Mouse (Mus musculus): ENCODE measurements around the gene Aifm1. TPM values are rescaled to one million over a fixed set of nuclear protein-coding genes. Genes with fewer than 3 reads are reported as not detected.
"Not testable (repeated sequence)": the region's sequence is repeated elsewhere in the genome, so short reads cannot be mapped to it uniquely, and the experiment has no call there.

Gene Aifm1
- polyA plus RNA-seq, 1 experiment from 2014 or later = 65.5 TPM

GRCm38 (mm10) chrX:48454495-48454878 is 58.9 kb downstream of the Aifm1 start:
- Histone ChIP-seq H3K36me3 (no peaks in the 10 kb centered on the region), H3K9me3 (no peaks in the 10 kb centered on the region; the same call in 1 of the 2 replicates), H3K4me1 (replicated peaks) (peaks cover 21% of the 10 kb centered on the region; the same call in 1 of the 2 replicates), H3K27me3 (ENCODE audit: insufficient read depth, poor library complexity, severe bottlenecking) (peaks cover 64% of the 10 kb centered on the region), H3K27ac (peak overlapping the region; percentile 70; the same call in 1 of the 2 replicates), H3K4me3 (peak overlapping the region; percentile 50)
- WGBS = 22% methylated on average over 21 of the region's 21 CpGs
- DNase-seq (ENCODE audit: low spot score) = no peak

DNA sequence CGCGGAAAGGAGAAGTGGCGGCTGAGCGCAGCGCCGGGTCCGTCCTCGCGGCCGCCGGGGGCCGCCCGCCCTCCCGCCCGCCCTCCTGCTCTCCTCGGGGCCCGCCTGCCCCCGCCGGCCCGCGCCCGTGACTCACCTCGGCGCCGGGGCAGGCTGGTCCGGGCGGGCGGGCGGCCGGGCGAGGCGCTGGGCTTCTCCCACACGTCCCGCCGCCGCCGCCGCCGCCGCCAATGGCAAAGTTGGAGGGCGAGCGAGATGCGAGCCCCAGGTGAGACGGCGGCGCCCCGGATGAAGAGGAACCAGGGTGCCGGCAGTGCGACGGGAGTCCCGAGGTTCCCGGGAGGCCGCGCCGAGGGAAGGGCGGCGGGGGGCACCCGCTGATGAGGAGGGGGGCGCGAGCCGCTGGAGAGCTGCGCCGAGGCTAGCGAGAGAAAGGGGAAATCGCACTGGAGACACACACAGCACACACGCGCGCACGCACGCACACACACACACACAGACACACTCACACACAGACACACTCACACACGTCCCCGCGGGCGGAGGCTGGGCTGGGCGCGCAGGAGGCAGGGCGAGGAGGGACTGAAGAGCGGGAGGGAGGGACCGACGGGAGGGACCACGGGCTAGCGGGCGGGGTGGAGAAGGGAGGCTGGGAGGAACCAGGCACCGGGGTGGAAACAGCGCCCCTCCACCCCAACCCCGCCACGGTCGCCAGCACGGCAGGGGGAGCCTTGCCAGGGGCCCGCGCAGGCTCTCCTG is 59.4 kb downstream of the Aifm1 start:
- H3K4me1 ChIP-seq (replicated peaks) = peaks cover 24% of the 10 kb centered on the region; the same call in 1 of the 2 replicates
- no peaks in the 10 kb centered on the region; the same call in 1 of the 2 replicates for H3K9me3 ChIP-seq
- WGBS = 20% methylated on average over 90 of the region's 91 CpGs
- H3K27me3 ChIP-seq (ENCODE audit: insufficient read depth, poor library complexity, severe bottlenecking) = peaks cover 64% of the 10 kb centered on the region
- H3K36me3 ChIP-seq = no peaks in the 10 kb centered on the region
- peak overlapping the region; percentile 50 for H3K4me3 ChIP-seq
- peak overlapping the region; percentile 70; the same call in 1 of the 2 replicates for H3K27ac ChIP-seq
- DNase-seq (ENCODE audit: low spot score) = peak; percentile 34

GRCm38 (mm10) chrX:48452931-48453673 is 60.3 kb downstream of the Aifm1 start:
- H3K4me1 ChIP-seq (replicated peaks) = peaks cover 24% of the 10 kb centered on the region; the same call in 1 of the 2 replicates
- 11% methylated on average over 65 of the region's 71 CpGs for WGBS
- H3K27ac ChIP-seq = peak overlapping the region; percentile 70; the same call in 1 of the 2 replicates
- peak overlapping the region; percentile 50 for H3K4me3 ChIP-seq
- no peaks in the 10 kb centered on the region; the same call in 1 of the 2 replicates for H3K9me3 ChIP-seq
- H3K36me3 ChIP-seq = no peaks in the 10 kb centered on the region
- DNase-seq (ENCODE audit: low spot score) = peak; percentile 23
- peaks cover 64% of the 10 kb centered on the region for H3K27me3 ChIP-seq (ENCODE audit: insufficient read depth, poor library complexity, severe bottlenecking)

- DNase-seq (ENCODE audit: low spot score) = peak; percentile 8
- Histone ChIP-seq H3K27ac (no peak overlapping the region), H3K9me3 (no peaks in the 10 kb centered on the region; the same call in 1 of the 2 replicates), H3K4me1 (replicated peaks) (peaks cover 24% of the 10 kb centered on the region; the same call in 1 of the 2 replicates), H3K4me3 (peak overlapping the region; percentile 50), H3K27me3 (ENCODE audit: insufficient read depth, poor library complexity, severe bottlenecking) (peaks cover 64% of the 10 kb centered on the region), H3K36me3 (no peaks in the 10 kb centered on the region)
- WGBS = 36% methylated on average over 9 of the region's 9 CpGs
Measured at GRCm38 (mm10) chrX:48452231-48452890, 61.0 kb downstream of the Aifm1 start.

GRCm38 (mm10) chrX:48449646-48450045 is 63.7 kb downstream of the Aifm1 start:
- WGBS = 24% methylated on average over 10 of the region's 10 CpGs
- peaks cover 39% of the 10 kb centered on the region for H3K27me3 ChIP-seq (ENCODE audit: insufficient read depth, poor library complexity, severe bottlenecking)
- H3K36me3 ChIP-seq = no peaks in the 10 kb centered on the region
- peaks cover 24% of the 10 kb centered on the region; the same call in 1 of the 2 replicates for H3K4me1 ChIP-seq (replicated peaks)
- no peaks in the 10 kb centered on the region; the same call in 1 of the 2 replicates for H3K9me3 ChIP-seq
- H3K4me3 ChIP-seq = no peak overlapping the region
- DNase-seq (ENCODE audit: low spot score) = peak; percentile 39
- peak overlapping the region; percentile 62 for H3K27ac ChIP-seq

DNA sequence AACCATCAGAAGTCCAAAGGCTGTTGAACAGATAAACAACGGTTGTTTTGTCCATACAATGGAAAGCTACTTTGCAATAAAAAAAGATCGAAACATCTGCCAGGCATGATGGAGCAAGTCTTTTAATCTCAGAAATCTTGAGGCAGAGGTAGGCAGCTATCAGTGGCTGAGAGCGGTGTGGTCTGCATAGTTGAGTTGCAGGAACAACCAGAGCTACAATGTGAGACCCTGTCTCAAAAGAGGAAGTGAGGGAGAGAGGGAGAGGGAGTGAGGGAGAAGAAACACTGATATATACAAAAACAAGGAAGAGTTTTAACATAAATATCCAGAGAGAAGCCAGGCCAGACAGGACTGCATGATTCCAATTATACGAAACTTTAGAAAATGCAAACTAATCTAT is 68.7 kb downstream of the Aifm1 start:
- no peak overlapping the region for H3K4me3 ChIP-seq
- H3K27ac ChIP-seq = no peak overlapping the region
- DNase-seq (ENCODE audit: low spot score) = no peak
- H3K27me3 ChIP-seq (ENCODE audit: insufficient read depth, poor library complexity, severe bottlenecking) = no peaks in the 10 kb centered on the region
- H3K36me3 ChIP-seq = no peaks in the 10 kb centered on the region
- H3K9me3 ChIP-seq = no peaks in the 10 kb centered on the region
- H3K4me1 ChIP-seq (replicated peaks) = peaks cover 6% of the 10 kb centered on the region; the same call in 1 of the 2 replicates
- WGBS = 91% methylated on average over 4 of the region's 4 CpGs

DNA sequence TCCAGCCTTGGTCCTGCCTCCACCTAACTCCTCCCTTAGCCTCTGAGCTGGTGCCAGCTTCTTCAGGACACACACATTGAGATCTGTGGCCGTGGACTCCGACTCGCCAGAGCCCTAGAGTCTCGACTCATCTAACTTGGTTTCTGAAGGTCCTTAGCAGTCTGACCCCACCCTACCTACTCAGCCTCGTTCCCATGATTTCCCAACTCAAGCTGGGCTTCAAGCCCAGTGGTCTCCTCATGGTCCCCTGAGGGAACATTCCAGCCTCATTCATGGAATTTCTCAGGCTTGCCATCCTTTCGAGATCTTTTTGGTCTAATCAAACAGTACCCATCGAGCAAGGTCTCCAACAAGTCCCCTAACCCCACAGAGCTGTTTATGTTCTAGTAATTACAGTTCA is 71.4 kb downstream of the Aifm1 start:
- Histone ChIP-seq H3K4me1 (replicated peaks) (no peaks in the 10 kb centered on the region), H3K4me3 (no peak overlapping the region), H3K27ac (no peak overlapping the region), H3K27me3 (ENCODE audit: insufficient read depth, poor library complexity, severe bottlenecking) (no peaks in the 10 kb centered on the region), H3K9me3 (no peaks in the 10 kb centered on the region), H3K36me3 (no peaks in the 10 kb centered on the region)
- 82% methylated on average over 7 of the region's 7 CpGs for WGBS
- DNase-seq (ENCODE audit: low spot score) = no peak

DNA sequence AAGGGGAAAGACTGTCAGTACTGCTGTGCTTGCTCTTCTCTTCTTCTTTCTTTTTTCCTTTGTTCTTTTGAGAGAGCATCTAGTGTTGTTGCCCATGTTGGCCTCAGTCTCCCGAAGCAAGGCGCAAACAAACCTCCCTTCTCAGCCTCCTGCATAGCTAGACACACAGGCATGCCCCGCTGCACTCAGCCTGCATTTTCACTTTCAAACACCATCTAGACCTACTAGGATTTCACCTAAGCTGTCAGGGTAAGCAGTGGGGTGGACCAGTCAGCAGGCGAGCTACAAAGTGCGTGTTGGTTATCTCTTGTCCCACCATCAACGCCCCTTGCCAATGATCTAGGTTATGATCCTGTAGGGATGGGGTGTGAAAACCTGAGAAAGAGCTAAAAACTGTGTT is 71.8 kb downstream of the Aifm1 start:
- no peak for DNase-seq (ENCODE audit: low spot score)
- Histone ChIP-seq H3K4me3 (no peak overlapping the region), H3K27ac (no peak overlapping the region), H3K9me3 (no peaks in the 10 kb centered on the region), H3K4me1 (replicated peaks) (no peaks in the 10 kb centered on the region), H3K36me3 (no peaks in the 10 kb centered on the region), H3K27me3 (ENCODE audit: insufficient read depth, poor library complexity, severe bottlenecking) (no peaks in the 10 kb centered on the region)
- 87% methylated on average over 6 of the region's 6 CpGs for WGBS

- no peaks in the 10 kb centered on the region for H3K4me1 ChIP-seq (replicated peaks)
- no peak for DNase-seq (ENCODE audit: low spot score)
- no peaks in the 10 kb centered on the region for H3K9me3 ChIP-seq
- H3K27me3 ChIP-seq (ENCODE audit: insufficient read depth, poor library complexity, severe bottlenecking) = no peaks in the 10 kb centered on the region
- H3K27ac ChIP-seq = no peak overlapping the region
- H3K36me3 ChIP-seq = no peaks in the 10 kb centered on the region
- no peak overlapping the region for H3K4me3 ChIP-seq
- 70% methylated on average over 4 of the region's 4 CpGs for WGBS
Measured at GRCm38 (mm10) chrX:48439036-48439435, 74.3 kb downstream of the Aifm1 start.

DNA sequence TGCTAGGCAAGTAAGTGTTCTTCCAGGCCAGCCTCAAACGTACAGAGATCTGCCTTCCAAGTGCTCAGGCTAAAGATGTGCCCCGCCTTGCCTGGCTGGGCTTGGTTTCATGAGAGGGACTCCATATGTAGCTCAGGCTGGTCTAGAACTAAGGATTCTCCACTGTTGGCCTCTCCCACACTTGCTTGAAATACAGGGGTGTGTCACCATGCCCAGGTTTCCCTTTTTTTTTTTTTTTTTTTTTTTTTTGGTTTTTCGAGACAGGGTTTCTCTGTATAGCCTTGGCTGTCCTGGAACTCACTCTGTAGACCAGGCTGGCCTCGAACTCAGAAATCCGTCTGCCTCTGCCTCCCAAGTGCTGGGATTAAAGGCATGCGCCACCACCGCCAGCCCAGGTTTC is 77.3 kb downstream of the Aifm1 start:
- not testable (repeated sequence) for H3K27ac ChIP-seq; H3K4me3 ChIP-seq; DNase-seq (ENCODE audit: low spot score); H3K36me3 ChIP-seq; H3K4me1 ChIP-seq (replicated peaks); H3K27me3 ChIP-seq (ENCODE audit: insufficient read depth, poor library complexity, severe bottlenecking); H3K9me3 ChIP-seq
- WGBS = 85% methylated on average over 6 of the region's 7 CpGs

- no peak overlapping the region for H3K27ac ChIP-seq
- H3K9me3 ChIP-seq = no peaks in the 10 kb centered on the region
- DNase-seq (ENCODE audit: low spot score) = no peak
- peaks cover 8% of the 10 kb centered on the region; the same call in 1 of the 2 replicates for H3K4me1 ChIP-seq (replicated peaks)
- no peaks in the 10 kb centered on the region for H3K27me3 ChIP-seq (ENCODE audit: insufficient read depth, poor library complexity, severe bottlenecking)
- 88% methylated on average over 9 of the region's 9 CpGs for WGBS
- no peak overlapping the region for H3K4me3 ChIP-seq
- no peaks in the 10 kb centered on the region for H3K36me3 ChIP-seq
Measured at GRCm38 (mm10) chrX:48435477-48435900, 77.9 kb downstream of the Aifm1 start.

DNA sequence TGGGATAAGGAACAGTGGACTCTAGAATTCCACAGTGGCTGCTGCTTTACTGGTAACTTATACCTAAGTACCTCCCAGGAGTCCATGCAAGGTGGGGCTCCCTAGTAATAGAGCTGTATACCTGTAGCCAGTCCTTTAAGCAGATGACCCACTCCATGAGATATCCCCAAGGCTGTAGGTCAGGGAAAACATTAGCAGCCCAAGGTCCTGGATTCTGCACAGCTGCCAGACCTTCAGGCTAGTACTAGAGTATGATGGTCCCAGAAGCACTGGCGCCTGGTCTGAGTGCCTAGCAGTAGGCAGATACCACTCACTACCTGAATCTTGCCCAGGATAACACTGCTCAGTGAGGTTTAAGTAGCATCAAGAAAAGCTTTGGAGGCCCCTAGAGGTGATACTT is 79.1 kb downstream of the Aifm1 start:
- Histone ChIP-seq H3K27me3 (ENCODE audit: insufficient read depth, poor library complexity, severe bottlenecking) (no peaks in the 10 kb centered on the region), H3K36me3 (no peaks in the 10 kb centered on the region), H3K27ac (no peak overlapping the region), H3K4me3 (no peak overlapping the region), H3K4me1 (replicated peaks) (peaks cover 8% of the 10 kb centered on the region; the same call in 1 of the 2 replicates), H3K9me3 (no peaks in the 10 kb centered on the region)
- WGBS = 93% methylated on average over 1 of the region's 1 CpGs
- no peak for DNase-seq (ENCODE audit: low spot score)

Measured in hindbrain, embryonic 10.5 days (tissue).